In the genomic region with DNA sequence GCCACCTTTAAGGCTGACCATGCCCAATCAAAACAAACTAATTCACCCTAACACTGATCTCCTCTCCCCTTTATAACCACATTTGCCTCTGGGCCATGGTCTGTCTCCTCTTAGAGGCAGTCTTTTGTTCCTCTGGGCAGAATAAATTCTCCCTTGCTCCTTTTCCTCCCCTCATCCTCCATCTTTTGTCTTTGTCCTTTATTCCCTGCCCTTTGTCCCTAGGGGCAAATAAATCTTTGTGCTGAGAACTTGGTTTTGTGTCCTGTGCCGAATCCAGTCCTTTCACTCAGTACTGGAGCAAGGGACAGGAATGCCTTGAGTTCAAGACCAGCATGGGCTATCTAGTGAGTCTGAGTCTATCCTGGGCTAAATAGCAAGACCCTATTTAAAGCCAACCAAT, we compare ENCODE assay signal across 24 mouse cellular contexts.
"Had no signal": no experiment of that assay in that cellular context is flagged by ENCODE, and none has a peak within 500 bp of the region (broad histone marks: within the 10 kb centered on the region; RNA-seq: fewer than 3 reads in every experiment).

No protein-coding gene starts in this region.

- H3K9me3 ChIP-seq: heart, embryonic 13.5 days; heart, embryonic 15.5 days; hindbrain, embryonic 13.5 days; hindbrain, embryonic 15.5 days; kidney, embryonic 15.5 days; limb, embryonic 13.5 days; limb, embryonic 15.5 days; liver, embryonic 12.5 days had no signal

- H3K4me1 ChIP-seq: heart, embryonic 15.5 days; hindbrain, embryonic 13.5 days; limb, embryonic 13.5 days; limb, embryonic 15.5 days had no signal

- H3K27me3 ChIP-seq: heart, embryonic 13.5 days; heart, embryonic 15.5 days; hindbrain, embryonic 13.5 days; hindbrain, embryonic 15.5 days; kidney, embryonic 15.5 days; limb, embryonic 13.5 days; limb, embryonic 15.5 days; liver, embryonic 12.5 days had no signal

- H3K36me3 ChIP-seq: heart, embryonic 13.5 days; heart, embryonic 15.5 days; hindbrain, embryonic 13.5 days; hindbrain, embryonic 15.5 days; kidney, embryonic 15.5 days; limb, embryonic 13.5 days; limb, embryonic 15.5 days; liver, embryonic 12.5 days had no signal

- DNase-seq: gastrocnemius, postnatal 14 days; gastrocnemius, postnatal 36 days; heart, adult 18-20 months; heart, postnatal 14 days; heart, postnatal 36 days; kidney, adult 11 months; kidney, adult 2 months; kidney, adult 9 months; kidney, postnatal 14 days; kidney, postnatal 36 days; layer of hippocampus, adult 9-11 months; layer of hippocampus, postnatal 36 days; left cerebral cortex, postnatal 4 days had no signal

- H3K9ac ChIP-seq: heart, embryonic 13.5 days; heart, embryonic 15.5 days; hindbrain, embryonic 13.5 days; hindbrain, embryonic 15.5 days; kidney, embryonic 15.5 days; limb, embryonic 13.5 days; limb, embryonic 15.5 days; liver, embryonic 12.5 days had no signal

- H3K4me3 ChIP-seq: heart, embryonic 13.5 days; heart, embryonic 15.5 days; hindbrain, embryonic 13.5 days; hindbrain, embryonic 15.5 days; kidney, embryonic 15.5 days; limb, embryonic 13.5 days; limb, embryonic 15.5 days; liver, embryonic 12.5 days had no signal

- ATAC-seq: hindbrain, postnatal 0 days; intestine, embryonic 16.5 days; liver, embryonic 12.5 days had no signal

- H3K27ac ChIP-seq: heart, embryonic 13.5 days; heart, embryonic 15.5 days; hindbrain, embryonic 13.5 days; hindbrain, embryonic 15.5 days; hindbrain, postnatal 0 days; kidney, embryonic 15.5 days; kidney, postnatal 0 days; limb, embryonic 13.5 days; limb, embryonic 15.5 days; liver, embryonic 12.5 days had no signal
